Mouse (Mus musculus): ENCODE measurements at regions not wholly inside any gene's neighbourhood (a gene's known extent, or its start where the extent isn't known, plus 50 kb on each side); places are given as distances from the start of the nearest gene placed in this dataset.

- no peak for TF ChIP-seq CTCF (IDR thresholded peaks at IDR 0.05; ENCODE audit: low read depth)
- TF ChIP-seq EP300 (IDR thresholded peaks at IDR 0.05; ENCODE audit: low read depth), result no peak
Observed at GRCm38 (mm10) chr7:118295855-118296254, 52.4 kb upstream of the Smg1 start.
